3 mouse cellular contexts compared by ENCODE assay signal in genomic region chrX:73242821-73243325, GRCm38 (mm10). TPM values are rescaled to one million over a fixed set of nuclear protein-coding genes. Genes with fewer than 3 reads are reported as not detected.
"Had no signal": no experiment of that assay in that cellular context is flagged by ENCODE, and none has a peak within 500 bp of the region (broad histone marks: within the 10 kb centered on the region; RNA-seq: fewer than 3 reads in every experiment).

Gene Xlr4c (minus strand): TSS chrX:73243130.

RNA-seq across cellular contexts. Expression of gene Xlr4c, which starts in this region (rescaled TPM):
- total RNA-seq: midbrain, postnatal 0 days had no signal
- polyA plus RNA-seq: neural tube, embryonic 13.5 days; stomach, embryonic 14.5 days had no signal
